ENCODE assay signal across 26 mouse cellular contexts in genomic region chr2:79610894-79611293, GRCm38 (mm10). TPM values are rescaled to one million over a fixed set of nuclear protein-coding genes. Genes with fewer than 3 reads are reported as not detected.
DNase-seq lines count a peak whose midpoint lies in the region; ATAC-seq and TF ChIP-seq lines count a peak whose summit lies in the region.
"Had no signal": no experiment of that assay in that cellular context is flagged by ENCODE, and none has a peak within 500 bp of the region (broad histone marks: within the 10 kb centered on the region; RNA-seq: fewer than 3 reads in every experiment).

No protein-coding gene starts in this region.

- no peak for TF ChIP-seq RAD21 in MEL (IDR thresholded peaks at IDR 0.05; ENCODE audit: low read depth, low read length)

- H3K9me3 ChIP-seq in MEL (replicated peaks; ENCODE audit: insufficient read depth, low read length) = no peaks in the 10 kb centered on the region
- no peaks in the 10 kb centered on the region for H3K9me3 ChIP-seq in intestine, embryonic 15.5 days
- H3K9me3 ChIP-seq in heart, embryonic 10.5 days = no peaks in the 10 kb centered on the region
- no peaks in the 10 kb centered on the region for H3K9me3 ChIP-seq in hindbrain, embryonic 10.5 days
- H3K9me3 ChIP-seq: embryonic facial prominence, embryonic 13.5 days; forebrain, embryonic 12.5 days; heart, embryonic 12.5 days; hindbrain, embryonic 12.5 days had no signal

- H3K79me2 ChIP-seq in MEL (ENCODE audit: control insufficient read depth, insufficient read depth, low read length, poor library complexity) = no peaks in the 10 kb centered on the region

- TF ChIP-seq POLR2A in MEL (IDR thresholded peaks at IDR 0.05; ENCODE audit: control insufficient read depth in 1 of 2, insufficient read depth in 1 of 2, low read depth in 1 of 2, low read length in 2 of 2, poor library complexity in 1 of 2) = no peak

- TF ChIP-seq EP300 in MEL (IDR thresholded peaks at IDR 0.05; ENCODE audit: low read depth in 1 of 2, low read length in 2 of 2) = peak; percentile 89 to 96

- H3K4me2 ChIP-seq in intestine, embryonic 15.5 days (replicated peaks) = no peak overlapping the region
- H3K4me2 ChIP-seq: embryonic facial prominence, embryonic 13.5 days; forebrain, embryonic 12.5 days; heart, embryonic 12.5 days; hindbrain, embryonic 12.5 days had no signal

- H3K4me3 ChIP-seq in MEL (ENCODE audit: control insufficient read depth in 1 of 2, insufficient read depth in 1 of 2, low read depth in 2 of 2, low read length in 2 of 2) = peak overlapping the region; percentile 29 to 58; a peak in 3 of 4 replicates
- H3K4me3 ChIP-seq in intestine, embryonic 15.5 days (replicated peaks) = no peak overlapping the region
- H3K4me3 ChIP-seq in heart, embryonic 10.5 days = no peak overlapping the region
- no peak overlapping the region for H3K4me3 ChIP-seq in hindbrain, embryonic 10.5 days
- H3K4me3 ChIP-seq: embryonic facial prominence, embryonic 13.5 days; forebrain, embryonic 12.5 days; gastrocnemius, adult 2 months; heart, embryonic 12.5 days; hindbrain, embryonic 12.5 days had no signal

- TF ChIP-seq CTCF in MEL (IDR thresholded peaks at IDR 0.05 in 2 of 3, conservative IDR thresholded peaks at IDR 0.05 in 1 of 3; ENCODE audit: control insufficient read depth in 1 of 3, insufficient read depth in 1 of 3, low read depth in 2 of 3, low read length in 3 of 3, poor library complexity in 1 of 3, severe bottlenecking in 1 of 3) = no peak

- peak overlapping the region; percentile 38; the same call in 1 of the 2 replicates for H3K9ac ChIP-seq in MEL (ENCODE audit: control insufficient read depth, low read depth, low read length, poor library complexity, severe bottlenecking)
- no peak overlapping the region for H3K9ac ChIP-seq in intestine, embryonic 15.5 days
- H3K9ac ChIP-seq: embryonic facial prominence, embryonic 13.5 days; forebrain, embryonic 12.5 days; forebrain, postnatal 0 days; heart, embryonic 12.5 days; hindbrain, embryonic 12.5 days had no signal

- peaks cover 9 to 12% of the 10 kb centered on the region in 2 experiments for H3K4me1 ChIP-seq in MEL (ENCODE audit: control insufficient read depth in 1 of 2, insufficient read depth in 2 of 2, low read length in 2 of 2)
- no peaks in the 10 kb centered on the region for H3K4me1 ChIP-seq in intestine, embryonic 15.5 days (replicated peaks)
- H3K4me1 ChIP-seq in heart, embryonic 10.5 days = peaks cover 4% of the 10 kb centered on the region
- H3K4me1 ChIP-seq in hindbrain, embryonic 10.5 days (replicated peaks) = no peaks in the 10 kb centered on the region
- H3K4me1 ChIP-seq: embryonic facial prominence, embryonic 13.5 days; forebrain, embryonic 12.5 days; hindbrain, embryonic 12.5 days had no signal

- 42% methylated on average over 3 of the region's 3 CpGs for WGBS in intestine, embryonic 15.5 days
- WGBS in heart, embryonic 10.5 days = 33% methylated on average over 3 of the region's 3 CpGs
- 77% methylated on average over 3 of the region's 3 CpGs for WGBS in hindbrain, embryonic 10.5 days

- DNase-seq in 3T3-L1 (ENCODE audit: low read depth, low spot score) (peak; percentile 39), MEL (ENCODE audit: low read depth, low spot score) (peak; percentile 90)
- DNase-seq in lung, postnatal 10 days = no peak
- DNase-seq in neural tube, embryonic 10.5 days (ENCODE audit: extremely low spot score, low spot score) = no peak
- DNase-seq in heart, embryonic 10.5 days (ENCODE audit: low spot score) = no peak
- DNase-seq in hindbrain, embryonic 10.5 days (ENCODE audit: low spot score) = no peak
- DNase-seq: adrenal gland, adult 8-10 months; adrenal gland, postnatal 36 days; cerebellum, adult 11 months; cerebellum, adult 9-10 months; cerebellum, postnatal 25 days; forebrain, postnatal 0 days; gastrocnemius, adult 2 months; gastrocnemius, postnatal 25 days; heart, adult 18-20 months; heart, postnatal 36 days; kidney, adult 2 months had no signal

- no peaks in the 10 kb centered on the region; a peak in 3 of 4 replicates for H3K27me3 ChIP-seq in MEL (ENCODE audit: control insufficient read depth in 1 of 2, insufficient read depth in 2 of 2, low read length in 2 of 2)
- H3K27me3 ChIP-seq in intestine, embryonic 15.5 days (replicated peaks) = no peaks in the 10 kb centered on the region
- H3K27me3 ChIP-seq in heart, embryonic 10.5 days (ENCODE audit: insufficient read depth, poor library complexity, severe bottlenecking) = no peaks in the 10 kb centered on the region
- no peaks in the 10 kb centered on the region for H3K27me3 ChIP-seq in hindbrain, embryonic 10.5 days (ENCODE audit: insufficient read depth, poor library complexity, severe bottlenecking)
- H3K27me3 ChIP-seq: embryonic facial prominence, embryonic 13.5 days; forebrain, embryonic 12.5 days; heart, embryonic 12.5 days; hindbrain, embryonic 12.5 days; Patski had no signal

- H3K36me3 ChIP-seq in MEL (ENCODE audit: control insufficient read depth in 1 of 2, insufficient read depth in 2 of 2, low read length in 2 of 2) = peaks cover 0 to 25% of the 10 kb centered on the region in 2 experiments; a peak in 2 of 4 replicates
- no peaks in the 10 kb centered on the region for H3K36me3 ChIP-seq in intestine, embryonic 15.5 days
- H3K36me3 ChIP-seq in heart, embryonic 10.5 days = no peaks in the 10 kb centered on the region
- H3K36me3 ChIP-seq in hindbrain, embryonic 10.5 days = no peaks in the 10 kb centered on the region
- H3K36me3 ChIP-seq: embryonic facial prominence, embryonic 13.5 days; forebrain, embryonic 12.5 days; heart, embryonic 12.5 days; hindbrain, embryonic 12.5 days had no signal

- H3K27ac ChIP-seq in MEL (ENCODE audit: control insufficient read depth, low read depth, low read length) = peak overlapping the region; percentile 60
- H3K27ac ChIP-seq in intestine, embryonic 15.5 days = no peak overlapping the region
- no peak overlapping the region for H3K27ac ChIP-seq in heart, embryonic 10.5 days
- no peak overlapping the region for H3K27ac ChIP-seq in hindbrain, embryonic 10.5 days
- H3K27ac ChIP-seq: embryonic facial prominence, embryonic 13.5 days; forebrain, embryonic 12.5 days; gastrocnemius, adult 2 months; hindbrain, embryonic 12.5 days had no signal

- ATAC-seq in intestine, embryonic 15.5 days = peak; percentile 64
- ATAC-seq in megakaryocyte progenitor cell, adult 5-6 weeks (replicated peaks; ENCODE audit: poor library complexity) = peak; percentile 70
- ATAC-seq: forebrain, postnatal 0 days; hindbrain, embryonic 16.5 days; inflammation-experienced regulatory T-cells, adult 6 months; Patski had no signal

TF ChIP-seq in MEL, 35 proteins besides CTCF, POLR2A, EP300 and RAD21 (continues in another document):
- peak; percentile 96 for TF ChIP-seq ETS1 (IDR thresholded peaks at IDR 0.05; ENCODE audit: low read depth, low read length)
- TF ChIP-seq SIN3A (IDR thresholded peaks at IDR 0.05; ENCODE audit: low read length) = peak; percentile 75
- no peak; the same call in 1 of the 2 replicates for TF ChIP-seq ZKSCAN1 (IDR thresholded peaks at IDR 0.05; ENCODE audit: low read depth, low read length)
- peak; percentile 95 for TF ChIP-seq RCOR1 (IDR thresholded peaks at IDR 0.05; ENCODE audit: low read depth, low read length)
- TF ChIP-seq TCF12 (IDR thresholded peaks at IDR 0.05; ENCODE audit: low read depth, low read length) = peak; percentile 62
- 0 out of 2 replicates have a peak, but pooled peaks have one; percentile 16 for TF ChIP-seq TBP (IDR thresholded peaks at IDR 0.05; ENCODE audit: low read depth, low read length)
- TF ChIP-seq E2F4 (IDR thresholded peaks at IDR 0.05; ENCODE audit: borderline replicate concordance, low read depth, low read length) = no peak
- no peak for TF ChIP-seq ELF1 (IDR thresholded peaks at IDR 0.05; ENCODE audit: low read depth, low read length)
- TF ChIP-seq ZNF384 (IDR thresholded peaks at IDR 0.05; ENCODE audit: low read depth, low read length) = peak; percentile 99
- no peak for TF ChIP-seq HCFC1 (IDR thresholded peaks at IDR 0.05; ENCODE audit: low read depth, low read length)
- TF ChIP-seq MEF2A (IDR thresholded peaks at IDR 0.05; ENCODE audit: extremely low read depth, insufficient replicate concordance, low read depth, low read length, poor library complexity, severe bottlenecking) = no peak
- no peak for TF ChIP-seq ZC3H11A (IDR thresholded peaks at IDR 0.05; ENCODE audit: low read depth, low read length)
- TF ChIP-seq BHLHE40 (IDR thresholded peaks at IDR 0.05; ENCODE audit: borderline replicate concordance, low read depth, low read length) = 0 out of 2 replicates have a peak, but pooled peaks have one; percentile 30
- no peak for TF ChIP-seq MAZ (IDR thresholded peaks at IDR 0.05; ENCODE audit: low read depth, low read length)
- no peak for TF ChIP-seq NRF1 (IDR thresholded peaks at IDR 0.05; ENCODE audit: insufficient read depth, low read depth, low read length, poor library complexity, severe bottlenecking)
- no peak for TF ChIP-seq MAX (IDR thresholded peaks at IDR 0.05; ENCODE audit: low read length)
- TF ChIP-seq MYB (IDR thresholded peaks at IDR 0.05; ENCODE audit: low read depth, low read length) = no peak
- no peak for TF ChIP-seq SMC3 (IDR thresholded peaks at IDR 0.05; ENCODE audit: low read depth, low read length)
- TF ChIP-seq GABPA (IDR thresholded peaks at IDR 0.05; ENCODE audit: low read depth, low read length) = peak; percentile 61; the same call in 1 of the 2 replicates
- TF ChIP-seq POLR2AphosphoS2 (IDR thresholded peaks at IDR 0.05; ENCODE audit: low read length) = no peak
- TF ChIP-seq JUND (IDR thresholded peaks at IDR 0.05; ENCODE audit: low read depth, low read length) = peak; percentile 85
- no peak for TF ChIP-seq TAL1 (IDR thresholded peaks at IDR 0.05; ENCODE audit: low read length)
- 0 out of 2 replicates have a peak, but pooled peaks have one; percentile 64 for TF ChIP-seq MXI1 (IDR thresholded peaks at IDR 0.05; ENCODE audit: low read depth, low read length)
- no peak for TF ChIP-seq CHD2 (IDR thresholded peaks at IDR 0.05; ENCODE audit: low read length)
- peak; percentile 82 for TF ChIP-seq MAFK (IDR thresholded peaks at IDR 0.05; ENCODE audit: borderline replicate concordance, low read depth, low read length)
- TF ChIP-seq KAT2A (conservative IDR thresholded peaks at IDR 0.05; ENCODE audit: low read depth, low read length) = no peak

RNA-seq across cellular contexts. Expression of gene Itprid2, which starts 24.3 kb away (rescaled TPM):
- 9.0 and 10.1 TPM in 2 replicates for total RNA-seq in MEL (2012; rRNA removed)
- polyA plus RNA-seq in MEL (2012; ENCODE audit: insufficient read depth in 1 of 2, insufficient read length in 2 of 2, low read depth in 1 of 2, low replicate concordance in 2 of 2, missing spikeins in 1 of 2) = 10 to 100 TPM in 1 of 2 experiments, not detected in 1; 21.5 TPM
- polyA plus RNA-seq in intestine, embryonic 15.5 days (2015; fragmentation: Nextera tagmentation; extraction: Ambion mirVana) = 19.5 and 20.5 TPM in 2 replicates
- total RNA-seq in megakaryocyte progenitor cell, adult 5-6 weeks (2015) = 16.9 and 21.0 TPM in 2 replicates
- total RNA-seq in megakaryocyte progenitor cell, adult 5-6 weeks (2017) = 11.1 and 12.1 TPM in 2 replicates
- polyA plus RNA-seq in heart, embryonic 10.5 days (2016; fragmentation: Nextera tagmentation; extraction: Ambion mirVana) = 6.5 and 7.4 TPM in 2 replicates
- 5.2 and 6.1 TPM in 2 replicates for polyA plus RNA-seq in hindbrain, embryonic 10.5 days (2016; fragmentation: Nextera tagmentation; extraction: Ambion mirVana)

Comparison
In these comparisons a context has a peak if more than half of its experiments do, and no peak if none do; other contexts are left out.
1. DNase-seq: peak in 3T3-L1 (single experiment) and MEL (single experiment); none in lung, postnatal 10 days (single experiment), neural tube, embryonic 10.5 days (single experiment), heart, embryonic 10.5 days (single experiment) and hindbrain, embryonic 10.5 days (single experiment).
2. H3K4me3 ChIP-seq: peak in MEL (2 of 2); none in intestine, embryonic 15.5 days (single experiment), heart, embryonic 10.5 days (single experiment) and hindbrain, embryonic 10.5 days (single experiment).